Mouse (Mus musculus) testis, adult 2 months (tissue): Measurements from ENCODE around the gene Trim8.

Experiments
- CTCF ChIP-seq: fragments of 200-500 bp; IDR thresholded peaks from 2 replicates; pipeline ENCODE4 v1.5.1; 2012; ENCODE audit warnings: low read depth, mild to moderate bottlenecking, inconsistent platforms, low read length, moderate library complexity; ENCODE audit not compliant: control insufficient read depth, insufficient read depth, insufficient replicate concordance
- POLR2A ChIP-seq: fragments of 200-500 bp; IDR thresholded peaks from 2 replicates; pipeline ENCODE4 v1.6.1; 2012; ENCODE audit warnings: low read depth, mild to moderate bottlenecking, inconsistent platforms, low read length, moderate library complexity; ENCODE audit not compliant: control insufficient read depth

DNA sequence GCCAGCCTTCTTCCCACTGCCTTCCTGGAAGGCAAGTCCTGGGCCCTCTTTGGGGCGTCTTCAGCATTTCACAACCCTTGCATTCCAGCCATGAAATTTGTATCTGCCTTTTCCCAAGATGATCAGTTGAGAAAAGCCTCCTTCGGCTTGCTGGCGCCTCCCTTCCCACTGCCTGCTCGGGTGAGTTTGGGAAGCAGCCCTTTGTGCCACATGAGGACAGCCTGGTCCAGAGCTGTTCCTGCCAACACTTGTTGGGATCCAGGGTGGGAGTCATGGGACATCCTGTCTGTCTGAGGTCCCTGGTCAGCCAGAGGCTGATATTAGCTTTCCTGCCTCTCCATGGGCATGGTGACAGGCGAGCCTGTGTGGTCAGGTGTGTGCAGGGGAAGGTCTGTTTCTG lies 43.7 kb upstream of the Trim8 start:
- no peak for TF ChIP-seq CTCF
- TF ChIP-seq POLR2A = no peak
